Mouse (Mus musculus): ENCODE measurements around the gene Sar1b.
"Not testable (repeated sequence)": the region's sequence is repeated elsewhere in the genome, so short reads cannot be mapped to it uniquely, and the experiment has no call there.

Gene Sar1b

GRCm38 (mm10) chr11:51763213-51763907 lies at the start of gene Sar1b, which contains the start of gene Sec24a:
Gene Sar1b (plus strand): TSS chr11:51763687.
Gene Sec24a (minus strand): TSS chr11:51763634.
- DNase-seq (ENCODE audit: low spot score in 2 of 2), result peak; percentile 71 to 80

DNA sequence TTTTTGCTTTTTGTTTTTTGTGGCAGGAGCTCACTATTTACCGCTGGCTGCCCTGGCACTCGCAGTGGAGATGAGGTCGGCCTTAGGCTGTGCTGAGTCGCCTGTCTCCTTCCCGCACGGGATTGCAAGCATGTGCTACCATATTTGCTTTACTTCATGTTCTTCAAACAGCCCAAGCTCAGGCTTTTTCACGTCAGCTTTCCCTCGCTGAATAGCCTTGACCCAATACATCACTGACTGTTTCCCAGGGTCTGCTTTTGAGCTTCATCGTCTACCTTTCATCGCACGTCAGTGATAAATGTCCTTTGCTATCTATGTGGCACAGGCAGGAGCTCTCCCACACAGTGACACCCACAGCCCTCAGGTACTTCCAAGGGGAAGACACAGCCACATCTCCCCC lies 42.4 kb upstream of the Sar1b start:
- no peak for DNase-seq (ENCODE audit: low spot score in 2 of 2)

- no peak for DNase-seq (ENCODE audit: low spot score in 2 of 2)
Observed at GRCm38 (mm10) chr11:51732883-51733282, 30.6 kb upstream of the Sar1b start.

- DNase-seq (ENCODE audit: low spot score in 2 of 2), result not testable (repeated sequence)
Observed at GRCm38 (mm10) chr11:51734218-51734617, 29.3 kb upstream of the Sar1b start.

GRCm38 (mm10) chr11:51738651-51739403 lies 24.7 kb upstream of the Sar1b start:
- no peak for DNase-seq (ENCODE audit: low spot score in 2 of 2)

- no peak for DNase-seq (ENCODE audit: low spot score in 2 of 2)
Observed at GRCm38 (mm10) chr11:51740701-51741100, 22.8 kb upstream of the Sar1b start.

DNA sequence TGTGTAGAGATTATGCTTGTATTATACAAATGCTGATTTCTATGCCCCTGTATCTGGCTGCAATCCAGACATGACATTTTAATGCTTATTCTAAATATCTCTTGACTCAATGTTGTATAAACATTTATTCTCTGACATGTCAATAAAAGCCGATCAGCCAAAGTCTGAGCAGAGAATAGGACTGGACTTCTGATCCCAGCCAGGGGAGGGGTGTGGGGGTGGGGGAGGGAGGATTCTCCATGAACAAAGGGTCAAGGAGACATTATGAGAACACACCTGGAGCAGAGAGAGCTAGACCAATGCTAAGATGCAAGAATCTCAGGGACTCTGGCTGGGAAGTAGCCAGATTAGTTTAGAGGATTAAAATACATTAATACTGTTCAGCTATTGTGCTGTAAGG lies 17.4 kb upstream of the Sar1b start:
- no peak for DNase-seq (ENCODE audit: low spot score in 2 of 2)

DNA sequence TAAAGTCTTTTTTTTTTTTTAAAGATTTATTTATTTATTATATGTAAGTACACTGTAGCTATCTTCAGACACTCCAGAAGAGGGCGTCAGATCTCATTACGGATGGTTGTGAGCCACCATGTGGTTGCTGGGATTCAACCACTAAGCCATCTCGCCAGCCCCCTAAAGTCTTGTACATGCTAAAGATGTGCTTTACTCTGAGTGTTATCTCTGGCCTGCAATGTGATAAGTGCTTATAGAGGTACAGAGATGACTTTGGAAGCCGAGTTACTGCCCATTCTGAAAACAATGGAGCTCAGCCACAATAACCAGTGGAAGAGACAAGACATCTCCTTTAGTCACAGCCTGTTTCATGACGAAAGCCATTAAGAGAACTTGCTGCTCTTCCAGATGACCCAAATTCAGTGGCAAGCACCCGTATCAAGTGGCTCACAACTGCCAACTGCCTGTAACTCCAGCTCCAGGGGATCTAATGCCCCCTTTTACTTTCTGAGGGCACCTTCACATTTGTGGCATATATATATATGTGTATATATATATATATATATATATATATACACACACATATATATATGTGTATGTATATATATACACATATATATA lies 11.8 kb upstream of the Sar1b start:
- DNase-seq (ENCODE audit: low spot score in 2 of 2), result not testable (repeated sequence)

GRCm38 (mm10) chr11:51755621-51756311 lies 7.7 kb upstream of the Sar1b start:
- DNase-seq (ENCODE audit: low spot score in 2 of 2), result no peak

DNA sequence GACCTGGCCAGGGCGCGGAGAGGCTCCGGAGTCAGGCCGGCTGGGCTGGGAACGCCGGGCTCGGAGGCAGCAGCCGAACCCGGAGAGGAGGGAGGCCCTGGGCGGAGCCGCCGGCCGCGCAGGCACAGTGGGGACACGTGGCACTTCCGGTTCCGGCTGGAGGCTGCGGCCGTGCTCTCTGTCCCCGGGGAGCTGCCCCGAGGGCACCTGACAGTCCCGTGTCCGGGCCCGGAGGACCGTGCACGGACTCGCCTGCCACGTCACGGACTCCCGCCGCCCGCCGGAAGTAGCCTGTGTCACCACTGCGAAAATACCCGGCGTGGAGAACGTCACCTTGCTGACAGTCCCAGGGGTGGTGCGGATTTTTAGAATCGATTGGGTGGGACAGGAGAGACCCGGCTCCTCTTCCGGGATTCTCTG lies 7.1 kb upstream of the Sar1b start:
- peak; percentile 93 to 96 for DNase-seq (ENCODE audit: low spot score in 2 of 2)

- DNase-seq (ENCODE audit: low spot score in 2 of 2), result no peak
Observed at GRCm38 (mm10) chr11:51757023-51757422, 6.5 kb upstream of the Sar1b start.

GRCm38 (mm10) chr11:51757625-51758024 lies 5.9 kb upstream of the Sar1b start:
- DNase-seq (ENCODE audit: low spot score in 2 of 2), result peak in 1 of 2 experiments; percentile 10

GRCm38 (mm10) chr11:51758207-51758606 lies 5.3 kb upstream of the Sar1b start:
- not testable (repeated sequence) for DNase-seq (ENCODE audit: low spot score in 2 of 2)

GRCm38 (mm10) chr11:51759251-51759650 lies 4.2 kb upstream of the Sar1b start:
- DNase-seq (ENCODE audit: low spot score in 2 of 2), result no peak

GRCm38 (mm10) chr11:51759941-51760657 lies 3.4 kb upstream of the Sar1b start:
- no peak for DNase-seq (ENCODE audit: low spot score in 2 of 2)

DNA sequence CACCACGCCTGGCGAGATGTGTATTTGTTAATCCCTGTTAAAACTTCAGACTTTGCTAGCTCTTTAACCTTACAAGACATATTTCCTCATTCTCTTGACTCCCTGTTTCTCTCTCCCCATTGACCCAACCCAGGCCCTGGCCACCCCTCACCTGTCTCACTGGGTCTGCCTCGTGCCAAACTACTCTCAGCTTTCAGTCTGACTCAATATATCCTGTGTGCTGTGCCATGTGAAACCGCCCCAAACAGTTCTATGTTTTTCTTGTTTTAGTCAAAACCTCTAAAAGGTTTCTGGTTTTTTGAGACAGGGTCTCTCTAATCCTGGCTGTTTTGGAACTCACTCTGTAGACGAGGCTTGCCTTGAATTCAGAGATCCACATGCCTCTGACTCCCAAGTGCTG lies 2.2 kb upstream of the Sar1b start:
- no peak for DNase-seq (ENCODE audit: low spot score in 2 of 2)

- DNase-seq (ENCODE audit: low spot score in 2 of 2), result no peak
Observed at GRCm38 (mm10) chr11:51763955-51764354, 468 bp downstream of the Sar1b start.

DNA sequence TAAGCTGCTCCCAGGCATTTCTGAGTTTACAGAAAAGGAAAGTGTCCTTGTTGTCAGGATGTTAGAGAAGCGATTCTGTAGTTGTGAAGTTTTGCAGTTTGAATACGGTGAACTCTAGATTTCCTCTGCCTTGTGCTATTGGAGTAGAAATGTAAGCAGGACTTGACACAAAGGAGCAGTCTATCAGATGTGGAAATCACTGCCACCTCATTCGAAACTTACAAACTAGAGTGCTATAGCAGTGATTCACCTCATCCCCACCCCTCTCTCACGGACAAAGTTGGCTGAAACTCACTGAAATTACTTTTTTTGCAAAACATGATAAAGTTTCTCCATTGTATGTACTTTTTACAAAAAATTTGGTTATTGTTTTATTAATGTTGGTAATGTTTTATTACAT lies 1.3 kb downstream of the Sar1b start:
- DNase-seq (ENCODE audit: low spot score in 2 of 2), result no peak

- DNase-seq (ENCODE audit: low spot score in 2 of 2), result no peak
Observed at GRCm38 (mm10) chr11:51767579-51768220, 4.2 kb downstream of the Sar1b start.

GRCm38 (mm10) chr11:51768296-51768695 lies 4.8 kb downstream of the Sar1b start:
- DNase-seq (ENCODE audit: low spot score in 2 of 2), result no peak

- DNase-seq (ENCODE audit: low spot score in 2 of 2), result no peak
Observed at GRCm38 (mm10) chr11:51775507-51775906, 12.0 kb downstream of the Sar1b start.
